ENCODE assay signal across 8 mouse cellular contexts in genomic region chr9:37207929-37208411, GRCm38 (mm10). TPM values are rescaled to one million over a fixed set of nuclear protein-coding genes. Genes with fewer than 3 reads are reported as not detected.
A peak's percentile ranks its signal among the peaks of the same experiment; 100 is the strongest.
DNase-seq lines count a peak whose midpoint lies in the region; ATAC-seq and TF ChIP-seq lines count a peak whose summit lies in the region.

Gene Tmem218, plus strand, starts transcription at chr9:37208223.

- peak within 1 kb of the TSS; percentile 75 for H3K4me2 ChIP-seq in lung, postnatal 0 days (replicated peaks; ENCODE audit: low read depth, low read length)

- H3K4me3 ChIP-seq in hindbrain, embryonic 10.5 days: peak within 1 kb of the TSS; percentile 78
- peak within 1 kb of the TSS; percentile 59 for H3K4me3 ChIP-seq in lung, postnatal 0 days (ENCODE audit: low read depth, low read length)

- no peaks in the 10 kb centered on the region for H3K27me3 ChIP-seq in hindbrain, embryonic 10.5 days (ENCODE audit: insufficient read depth, poor library complexity, severe bottlenecking)
- no peaks in the 10 kb centered on the region for H3K27me3 ChIP-seq in lung, postnatal 0 days (replicated peaks; ENCODE audit: insufficient read depth, low read length)

- peak; percentile 99 for ATAC-seq in frontal cortex, adult (ENCODE audit: low TSS enrichment)
- peak; percentile 100 for ATAC-seq in lung, postnatal 0 days

- H3K9me3 ChIP-seq in hindbrain, embryonic 10.5 days: no peaks in the 10 kb centered on the region
- H3K9me3 ChIP-seq in lung, postnatal 0 days (ENCODE audit: low read length): no peaks in the 10 kb centered on the region

- TF ChIP-seq CTCF in lung, postnatal 0 days (IDR thresholded peaks at IDR 0.05): no peak

- H3K36me3 ChIP-seq in hindbrain, embryonic 10.5 days: no peaks in the 10 kb centered on the region
- H3K36me3 ChIP-seq in lung, postnatal 0 days (ENCODE audit: insufficient read depth, low read length): no peaks in the 10 kb centered on the region

- H3K4me1 ChIP-seq in hindbrain, embryonic 10.5 days (replicated peaks): peaks cover 26% of the 10 kb centered on the region
- no peaks in the 10 kb centered on the region for H3K4me1 ChIP-seq in lung, postnatal 0 days (ENCODE audit: insufficient read depth, low read depth, low read length)

- WGBS in hindbrain, embryonic 10.5 days: under 1% methylated on average over 21 of the region's 21 CpGs
- 1% methylated on average over 21 of the region's 21 CpGs for WGBS in lung, postnatal 0 days

- H3K27ac ChIP-seq in hindbrain, embryonic 10.5 days: peak within 1 kb of the TSS; percentile 94
- H3K27ac ChIP-seq in lung, postnatal 0 days (ENCODE audit: low read length): peak within 1 kb of the TSS; percentile 74

- DNase-seq in MN1 (ENCODE audit: low spot score): peak; percentile 97
- peak; percentile 98 for DNase-seq in cerebellum, adult 9-10 months
- peak; percentile 94 for DNase-seq in hindbrain, embryonic 10.5 days (ENCODE audit: low spot score)
- peak; percentile 98 for DNase-seq in layer of hippocampus, adult 9-11 months
- peak; percentile 99 for DNase-seq in lung, postnatal 0 days (ENCODE audit: low spot score)
- peak; percentile 87 for DNase-seq in ovary, postnatal 14 days (ENCODE audit: low spot score)
- DNase-seq in thymus, postnatal 14 days: peak; percentile 90

- TF ChIP-seq EP300 in lung, postnatal 0 days (IDR thresholded peaks at IDR 0.05): 0 out of 2 replicates have a peak, but pooled peaks have one; percentile 34

- H3K9ac ChIP-seq in lung, postnatal 0 days (replicated peaks; ENCODE audit: low read depth): peak within 1 kb of the TSS; percentile 60

RNA-seq across cellular contexts. Expression of gene Tmem218, which starts in this region (rescaled TPM):
- 14.0 and 14.4 TPM in 2 replicates for polyA plus RNA-seq in hindbrain, embryonic 10.5 days (2016; fragmentation: Nextera tagmentation; extraction: Ambion mirVana)
- 10.0 and 11.9 TPM in 2 replicates for polyA plus RNA-seq in lung, postnatal 0 days (2015; fragmentation: Nextera tagmentation; extraction: Ambion mirVana)

Comparison
In these comparisons a context has a peak if more than half of its experiments do, and no peak if none do; other contexts are left out.
1. Peak in every context shown above with its lines: DNase-seq, ATAC-seq, H3K4me3 ChIP-seq and H3K27ac ChIP-seq.